Mouse (Mus musculus): Measurements from ENCODE around the gene Ugt1a10. TPM values are rescaled to one million over a fixed set of nuclear protein-coding genes. Genes with fewer than 3 reads are reported as not detected.

Gene Ugt1a10
- polyA plus RNA-seq, 1 experiment = not detected

DNA sequence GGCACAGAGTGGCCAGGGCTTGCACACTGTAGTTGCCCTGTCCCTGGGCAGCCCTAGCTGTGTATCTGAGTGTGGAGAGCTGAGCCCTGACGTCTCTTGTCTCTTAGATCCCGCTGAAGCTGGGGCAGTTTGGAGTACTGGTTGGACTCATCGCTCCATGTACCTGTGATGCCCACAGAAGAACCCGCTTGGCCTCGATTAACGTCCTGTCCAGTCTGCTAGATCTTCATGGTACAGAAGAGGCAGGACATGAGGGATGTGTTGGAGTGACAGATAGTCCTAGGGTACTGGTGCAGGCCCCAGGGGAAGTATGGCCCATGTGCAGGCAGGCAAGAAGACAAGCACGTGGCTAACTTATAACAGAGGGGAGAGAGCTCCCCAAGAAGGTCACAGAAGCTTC is 194.4 kb downstream of the Ugt1a10 start:
- no peaks in the 10 kb centered on the region for H3K4me1 ChIP-seq (ENCODE audit: control insufficient read depth, insufficient read depth, low read length)
- WGBS = 76% methylated on average over 7 of the region's 7 CpGs
- no peak overlapping the region for H3K4me3 ChIP-seq (ENCODE audit: insufficient read depth, low read depth, low read length)
- TF ChIP-seq POLR2A (IDR thresholded peaks at IDR 0.05; ENCODE audit: insufficient read depth, low read depth, low read length) (no peak), CTCF (IDR thresholded peaks at IDR 0.05; ENCODE audit: insufficient read depth, low read depth, low read length) (no peak)
- H3K27ac ChIP-seq (ENCODE audit: insufficient read depth, low read depth, low read length) = no peak overlapping the region

DNA sequence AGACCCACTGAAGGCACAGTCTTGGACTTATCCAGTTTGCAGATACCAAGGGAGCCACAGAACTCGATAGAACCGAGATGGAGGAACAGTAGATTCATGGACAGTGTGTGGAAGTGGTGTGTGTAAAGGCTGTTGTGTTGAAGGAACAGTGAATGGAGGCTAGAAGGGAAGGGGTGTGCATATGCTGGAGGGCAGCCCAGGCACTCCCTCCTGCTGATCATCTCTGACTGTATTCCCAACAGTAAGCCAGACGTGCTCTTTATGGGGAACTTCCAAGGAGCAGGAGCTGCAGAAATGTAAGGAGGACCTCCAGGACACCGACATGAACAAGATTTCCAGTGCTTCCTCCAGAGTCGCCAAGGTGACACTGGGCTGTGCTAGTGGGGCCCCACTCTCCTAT is 194.8 kb downstream of the Ugt1a10 start:
- WGBS = 83% methylated on average over 5 of the region's 5 CpGs
- Histone ChIP-seq H3K4me1 (ENCODE audit: control insufficient read depth, insufficient read depth, low read length) (no peaks in the 10 kb centered on the region), H3K27ac (ENCODE audit: insufficient read depth, low read depth, low read length) (no peak overlapping the region), H3K4me3 (ENCODE audit: insufficient read depth, low read depth, low read length) (no peak overlapping the region)
- TF ChIP-seq POLR2A (IDR thresholded peaks at IDR 0.05; ENCODE audit: insufficient read depth, low read depth, low read length) (no peak), CTCF (IDR thresholded peaks at IDR 0.05; ENCODE audit: insufficient read depth, low read depth, low read length) (no peak)

DNA sequence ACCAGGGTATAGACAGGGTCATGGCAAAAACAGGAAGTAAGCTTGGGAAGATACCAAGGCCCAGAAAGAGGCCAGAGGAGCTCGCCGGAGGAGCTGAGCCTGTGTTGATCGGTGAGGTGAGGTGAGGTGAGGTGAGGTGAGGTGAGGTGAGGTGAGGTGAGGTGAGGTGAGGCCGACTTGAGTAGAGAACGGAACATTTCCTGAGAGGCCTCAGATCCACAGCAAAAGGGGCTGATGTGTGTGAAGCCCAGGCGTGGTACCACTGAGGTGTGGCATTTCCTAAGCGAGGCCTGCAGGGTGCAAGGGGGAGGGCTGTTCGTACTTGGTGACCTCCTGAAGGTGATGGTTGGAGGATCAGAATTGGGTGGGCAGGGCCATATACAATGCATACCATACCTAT is 197.9 kb downstream of the Ugt1a10 start:
- H3K4me3 ChIP-seq (ENCODE audit: insufficient read depth, low read depth, low read length) = no peak overlapping the region
- 75% methylated on average over 8 of the region's 8 CpGs for WGBS
- H3K4me1 ChIP-seq (ENCODE audit: control insufficient read depth, insufficient read depth, low read length) = no peaks in the 10 kb centered on the region
- no peak overlapping the region for H3K27ac ChIP-seq (ENCODE audit: insufficient read depth, low read depth, low read length)
- TF ChIP-seq CTCF (IDR thresholded peaks at IDR 0.05; ENCODE audit: insufficient read depth, low read depth, low read length) (no peak), POLR2A (IDR thresholded peaks at IDR 0.05; ENCODE audit: insufficient read depth, low read depth, low read length) (no peak)

DNA sequence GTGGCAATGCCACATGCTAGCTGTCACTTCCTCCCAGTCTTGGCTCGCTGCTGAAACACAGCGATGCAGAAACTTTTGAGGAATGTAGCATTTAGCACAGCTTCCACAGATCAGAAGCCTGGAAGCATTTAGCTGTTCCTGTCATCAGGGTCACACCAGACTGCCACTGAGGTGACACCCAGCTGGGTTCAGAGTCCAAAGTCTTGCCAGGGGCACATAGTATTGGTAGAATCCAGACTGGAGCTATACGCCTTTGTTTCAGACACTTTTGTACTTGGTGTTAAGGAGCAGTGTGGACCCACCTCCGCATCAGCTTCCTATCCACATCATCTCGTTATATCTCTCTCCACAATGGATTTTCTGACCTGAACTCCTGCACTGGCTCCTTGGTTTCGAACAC is 198.4 kb downstream of the Ugt1a10 start:
- H3K4me3 ChIP-seq (ENCODE audit: insufficient read depth, low read depth, low read length) = no peak overlapping the region
- no peaks in the 10 kb centered on the region for H3K4me1 ChIP-seq (ENCODE audit: control insufficient read depth, insufficient read depth, low read length)
- 74% methylated on average over 6 of the region's 6 CpGs for WGBS
- TF ChIP-seq CTCF (IDR thresholded peaks at IDR 0.05; ENCODE audit: insufficient read depth, low read depth, low read length) (no peak), POLR2A (IDR thresholded peaks at IDR 0.05; ENCODE audit: insufficient read depth, low read depth, low read length) (no peak)
- H3K27ac ChIP-seq (ENCODE audit: insufficient read depth, low read depth, low read length) = no peak overlapping the region

DNA sequence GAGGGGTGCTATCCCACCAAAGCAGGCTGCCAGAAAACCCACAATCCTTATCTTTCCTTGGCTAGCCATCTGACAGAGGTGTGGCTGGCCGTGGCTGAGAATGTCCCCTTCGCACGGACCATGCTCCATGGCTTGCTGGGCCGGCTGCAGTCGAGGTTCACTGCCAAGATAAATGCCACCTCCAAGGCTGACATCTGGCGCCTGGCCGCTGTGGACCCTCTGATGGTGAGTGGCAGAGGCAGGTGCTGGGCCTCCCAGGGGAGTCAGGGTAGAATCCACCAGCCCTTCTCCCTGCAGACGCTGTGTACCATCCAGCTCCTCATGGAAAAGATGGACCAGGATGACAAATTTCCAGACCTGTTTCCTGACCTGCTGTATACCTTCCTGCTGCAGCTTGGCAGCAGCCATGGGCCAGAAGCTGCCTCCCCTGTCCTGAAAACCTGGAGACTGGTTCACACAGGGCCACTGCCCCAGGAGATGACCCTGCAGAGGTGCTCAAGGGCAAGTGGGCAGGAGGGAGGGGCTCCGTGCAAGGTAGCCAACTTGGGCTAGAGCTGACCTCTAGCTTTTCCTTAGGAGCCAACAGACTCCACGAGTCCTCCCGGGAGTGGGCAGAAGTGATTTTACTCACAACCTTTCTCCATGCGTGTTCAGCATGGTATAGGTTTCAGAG is 199.7 kb downstream of the Ugt1a10 start:
- peaks cover 3% of the 10 kb centered on the region; the same call in 1 of the 2 replicates for H3K4me1 ChIP-seq (ENCODE audit: control insufficient read depth, insufficient read depth, low read length)
- 91% methylated on average over 12 of the region's 12 CpGs for WGBS
- no peak overlapping the region for H3K27ac ChIP-seq (ENCODE audit: insufficient read depth, low read depth, low read length)
- H3K4me3 ChIP-seq (ENCODE audit: insufficient read depth, low read depth, low read length) = no peak overlapping the region
- TF ChIP-seq CTCF (IDR thresholded peaks at IDR 0.05; ENCODE audit: insufficient read depth, low read depth, low read length) = no peak
- TF ChIP-seq POLR2A (IDR thresholded peaks at IDR 0.05; ENCODE audit: insufficient read depth, low read depth, low read length) = no peak

DNA sequence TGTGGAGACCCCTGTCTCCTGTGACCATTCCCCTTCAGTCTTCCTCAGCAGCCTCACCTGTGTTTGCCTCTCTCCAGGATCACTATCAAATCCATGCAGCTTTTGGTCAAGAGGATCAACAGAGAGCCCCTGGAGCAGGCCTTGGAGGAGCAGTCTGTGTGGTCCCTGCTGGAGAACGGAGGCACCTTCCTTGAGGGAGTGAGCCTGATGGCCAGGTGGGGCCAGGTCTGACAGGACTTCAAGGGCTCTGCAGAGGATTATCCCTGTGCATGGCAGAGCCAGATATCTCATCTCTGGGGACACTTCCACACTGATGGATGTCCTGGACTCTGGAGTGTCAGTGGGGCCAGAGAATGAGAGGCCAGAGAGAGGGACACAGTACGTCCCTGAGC is 200.3 kb downstream of the Ugt1a10 start:
- 60% methylated on average over 2 of the region's 2 CpGs for WGBS
- Histone ChIP-seq H3K27ac (ENCODE audit: insufficient read depth, low read depth, low read length) (no peak overlapping the region), H3K4me1 (ENCODE audit: control insufficient read depth, insufficient read depth, low read length) (peaks cover 3% of the 10 kb centered on the region; the same call in 1 of the 2 replicates), H3K4me3 (ENCODE audit: insufficient read depth, low read depth, low read length) (no peak overlapping the region)
- TF ChIP-seq CTCF (IDR thresholded peaks at IDR 0.05; ENCODE audit: insufficient read depth, low read depth, low read length) (no peak), POLR2A (IDR thresholded peaks at IDR 0.05; ENCODE audit: insufficient read depth, low read depth, low read length) (no peak)

DNA sequence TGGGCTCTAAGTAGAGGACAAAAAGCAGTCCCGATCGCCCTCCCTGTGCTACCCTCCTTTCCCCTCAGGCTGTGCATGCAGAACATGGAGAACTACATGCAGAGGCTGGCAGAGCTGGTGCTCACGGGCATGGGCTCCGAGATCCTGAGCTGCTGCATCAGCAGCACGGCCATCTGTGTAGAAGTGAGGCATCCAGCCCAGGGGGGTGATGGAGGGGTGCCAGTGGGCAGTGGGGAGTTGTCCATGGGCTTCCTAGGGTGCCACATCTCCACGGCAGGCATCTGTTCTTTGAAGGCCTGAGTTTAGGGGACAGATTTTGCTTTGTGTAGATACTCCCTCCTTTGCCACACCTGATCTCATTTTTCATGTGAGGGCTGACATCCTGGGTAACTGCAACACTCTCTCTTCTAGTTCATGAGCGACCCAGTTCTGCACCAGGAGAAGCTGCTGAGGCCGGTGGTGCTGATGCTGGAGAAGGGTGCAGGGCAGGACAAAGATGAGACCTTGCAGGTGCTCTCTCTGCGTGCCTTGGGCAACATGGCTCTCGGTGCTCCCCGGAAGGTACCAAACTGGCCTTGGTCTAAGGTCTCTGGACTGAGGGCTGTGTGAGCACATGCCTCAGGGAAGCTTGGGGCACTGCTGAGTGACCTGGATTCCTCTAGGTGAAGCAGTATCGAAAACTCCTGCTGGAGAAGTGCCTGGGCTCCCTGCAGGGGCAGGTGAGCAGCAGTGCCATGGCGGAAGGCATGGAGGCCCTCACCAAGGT is 201.0 kb downstream of the Ugt1a10 start:
- Histone ChIP-seq H3K4me1 (ENCODE audit: control insufficient read depth, insufficient read depth, low read length) (peaks cover 3% of the 10 kb centered on the region; the same call in 1 of the 2 replicates), H3K27ac (ENCODE audit: insufficient read depth, low read depth, low read length) (no peak overlapping the region), H3K4me3 (ENCODE audit: insufficient read depth, low read depth, low read length) (no peak overlapping the region)
- TF ChIP-seq CTCF (IDR thresholded peaks at IDR 0.05; ENCODE audit: insufficient read depth, low read depth, low read length) (no peak), POLR2A (IDR thresholded peaks at IDR 0.05; ENCODE audit: insufficient read depth, low read depth, low read length) (no peak)
- WGBS = 80% methylated on average over 13 of the region's 13 CpGs

DNA sequence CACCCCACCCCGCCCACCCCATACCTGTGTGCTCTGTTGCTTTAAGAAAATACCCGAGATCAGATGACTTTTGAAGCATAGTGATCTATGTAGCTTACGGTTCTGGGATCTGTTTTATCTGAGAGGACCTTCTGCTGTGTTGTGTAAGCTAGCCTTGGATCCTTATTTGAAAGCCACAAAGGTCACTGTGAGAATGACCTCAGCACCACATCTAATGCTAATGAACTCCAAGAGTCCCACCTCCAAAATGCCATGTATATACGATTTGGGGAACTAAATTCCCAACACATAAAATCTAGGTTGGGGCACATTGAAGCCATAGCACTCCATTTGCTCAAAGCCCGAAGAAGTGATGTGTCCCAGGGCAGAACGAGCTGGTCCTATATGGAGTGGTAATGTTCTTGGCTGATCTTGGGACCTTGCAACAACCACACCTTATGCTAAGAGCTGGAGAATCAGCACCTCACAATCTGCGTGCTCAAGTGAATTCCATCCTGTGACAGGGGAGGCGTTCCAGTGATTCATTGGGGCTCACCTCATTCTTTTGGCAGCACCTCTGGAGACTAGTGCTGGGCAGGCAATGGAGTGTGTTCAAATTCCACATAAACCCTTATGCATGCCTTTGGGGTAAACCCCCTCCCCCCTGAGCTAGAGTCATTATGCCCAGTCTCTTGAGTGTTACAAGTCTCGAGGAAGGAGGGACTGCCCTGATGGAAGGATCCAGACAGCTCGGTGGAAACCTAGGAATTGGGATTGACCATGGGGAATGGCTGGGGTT is 201.9 kb downstream of the Ugt1a10 start:
- no peak overlapping the region for H3K4me3 ChIP-seq (ENCODE audit: insufficient read depth, low read depth, low read length)
- H3K27ac ChIP-seq (ENCODE audit: insufficient read depth, low read depth, low read length) = no peak overlapping the region
- no peak for TF ChIP-seq POLR2A (IDR thresholded peaks at IDR 0.05; ENCODE audit: insufficient read depth, low read depth, low read length)
- no peak for TF ChIP-seq CTCF (IDR thresholded peaks at IDR 0.05; ENCODE audit: insufficient read depth, low read depth, low read length)
- WGBS = 80% methylated on average over 10 of the region's 10 CpGs
- peaks cover 3% of the 10 kb centered on the region; the same call in 1 of the 2 replicates for H3K4me1 ChIP-seq (ENCODE audit: control insufficient read depth, insufficient read depth, low read length)

All from olfactory bulb, adult 2 months (tissue).